Mouse (Mus musculus): Measurements from ENCODE around the gene Cacna1s. TPM values are rescaled to one million over a fixed set of nuclear protein-coding genes. Genes with fewer than 3 reads are reported as not detected.

The Cacna1s gene
- total RNA-seq (2017): 1.4 TPM in 1 of 2 replicates, not detected in the other

- ATAC-seq (ENCODE audit: extremely low read depth, insufficient number of reproducible peaks, low FRiP score, poor library complexity, severe bottlenecking): no peak
Measured at GRCm38 (mm10) chr1:136052547-136052946, at the start of gene Cacna1s. TSS of gene Cacna1s (plus strand) at chr1:136052750.

GRCm38 (mm10) chr1:136006292-136006748 lies 46.2 kb upstream of the Cacna1s start, which contains the start of gene Igfn1:
TSS of gene Igfn1 (minus strand) at chr1:136006342.
- no peak for ATAC-seq (ENCODE audit: extremely low read depth, insufficient number of reproducible peaks, low FRiP score, poor library complexity, severe bottlenecking)

- no peak for ATAC-seq (ENCODE audit: extremely low read depth, insufficient number of reproducible peaks, low FRiP score, poor library complexity, severe bottlenecking)
Measured at GRCm38 (mm10) chr1:136007211-136008158, 45.1 kb upstream of the Cacna1s start, which contains the start of gene Tmem9. TSS of gene Tmem9 (plus strand) at chr1:136008150.

GRCm38 (mm10) chr1:136008159-136008533 lies 44.4 kb upstream of the Cacna1s start:
- ATAC-seq (ENCODE audit: extremely low read depth, insufficient number of reproducible peaks, low FRiP score, poor library complexity, severe bottlenecking): no peak

GRCm38 (mm10) chr1:136010247-136010646 lies 42.3 kb upstream of the Cacna1s start:
- no peak for ATAC-seq (ENCODE audit: extremely low read depth, insufficient number of reproducible peaks, low FRiP score, poor library complexity, severe bottlenecking)

GRCm38 (mm10) chr1:136013513-136013912 lies 39.0 kb upstream of the Cacna1s start:
- ATAC-seq (ENCODE audit: extremely low read depth, insufficient number of reproducible peaks, low FRiP score, poor library complexity, severe bottlenecking): no peak

- no peak for ATAC-seq (ENCODE audit: extremely low read depth, insufficient number of reproducible peaks, low FRiP score, poor library complexity, severe bottlenecking)
Measured at GRCm38 (mm10) chr1:136014796-136015502, 37.6 kb upstream of the Cacna1s start.

- no peak for ATAC-seq (ENCODE audit: extremely low read depth, insufficient number of reproducible peaks, low FRiP score, poor library complexity, severe bottlenecking)
Measured at GRCm38 (mm10) chr1:136017307-136017706, 35.2 kb upstream of the Cacna1s start.

- peak; percentile 90 for ATAC-seq (ENCODE audit: extremely low read depth, insufficient number of reproducible peaks, low FRiP score, poor library complexity, severe bottlenecking)
Measured at GRCm38 (mm10) chr1:136017907-136018313, 34.6 kb upstream of the Cacna1s start.

- no peak for ATAC-seq (ENCODE audit: extremely low read depth, insufficient number of reproducible peaks, low FRiP score, poor library complexity, severe bottlenecking)
Measured at GRCm38 (mm10) chr1:136018390-136019189, 34.0 kb upstream of the Cacna1s start.

GRCm38 (mm10) chr1:136030201-136030600 lies 22.3 kb upstream of the Cacna1s start:
- no peak for ATAC-seq (ENCODE audit: extremely low read depth, insufficient number of reproducible peaks, low FRiP score, poor library complexity, severe bottlenecking)

- ATAC-seq (ENCODE audit: extremely low read depth, insufficient number of reproducible peaks, low FRiP score, poor library complexity, severe bottlenecking): no peak
Measured at GRCm38 (mm10) chr1:136031697-136032096, 20.9 kb upstream of the Cacna1s start.

- ATAC-seq (ENCODE audit: extremely low read depth, insufficient number of reproducible peaks, low FRiP score, poor library complexity, severe bottlenecking): no peak
Measured at GRCm38 (mm10) chr1:136032961-136033360, 19.6 kb upstream of the Cacna1s start.

GRCm38 (mm10) chr1:136038746-136039538 lies 13.6 kb upstream of the Cacna1s start:
- no peak for ATAC-seq (ENCODE audit: extremely low read depth, insufficient number of reproducible peaks, low FRiP score, poor library complexity, severe bottlenecking)

- no peak for ATAC-seq (ENCODE audit: extremely low read depth, insufficient number of reproducible peaks, low FRiP score, poor library complexity, severe bottlenecking)
Measured at GRCm38 (mm10) chr1:136040452-136040851, 12.1 kb upstream of the Cacna1s start.

GRCm38 (mm10) chr1:136040874-136041273 lies 11.7 kb upstream of the Cacna1s start:
- ATAC-seq (ENCODE audit: extremely low read depth, insufficient number of reproducible peaks, low FRiP score, poor library complexity, severe bottlenecking): no peak

GRCm38 (mm10) chr1:136045774-136046173 lies 6.8 kb upstream of the Cacna1s start:
- peak; percentile 55; the same call in 1 of the 2 replicates for ATAC-seq (ENCODE audit: extremely low read depth, insufficient number of reproducible peaks, low FRiP score, poor library complexity, severe bottlenecking)

- no peak for ATAC-seq (ENCODE audit: extremely low read depth, insufficient number of reproducible peaks, low FRiP score, poor library complexity, severe bottlenecking)
Measured at GRCm38 (mm10) chr1:136047432-136047831, 5.1 kb upstream of the Cacna1s start.
